Mouse (Mus musculus) MEL (cell line): ENCODE data around the gene Cpm.

Experiments
- CTCF ChIP-seq, 3 experiments: IDR thresholded peaks in 2 of 3; conservative IDR thresholded peaks in 1 of 3; 2 replicates each; pipeline ENCODE4 v1.5.1; 2011 to 2012; ENCODE audit warnings: low read length in 3 of 3, low read depth in 2 of 3, mild to moderate bottlenecking in 2 of 3, improper control_type of control experiment in 1 of 3, inconsistent platforms in 1 of 3, mixed read lengths in 1 of 3, moderate library complexity in 1 of 3; ENCODE audit not compliant: control insufficient read depth in 1 of 3, insufficient read depth in 1 of 3, poor library complexity in 1 of 3, severe bottlenecking in 1 of 3
- E2F4 ChIP-seq: IDR thresholded peaks from 2 replicates; pipeline ENCODE4 v1.6.1; 2011; ENCODE audit warnings: low read depth, low read length, improper control_type of control experiment, borderline replicate concordance
- POLR2A ChIP-seq, 2 experiments: IDR thresholded peaks; 2 replicates each; pipeline ENCODE4 v1.6.1; 2011 to 2012; ENCODE audit warnings: low read length in 2 of 2, mild to moderate bottlenecking in 2 of 2, control low read depth in 1 of 2, improper control_type of control experiment in 1 of 2, low read depth in 1 of 2, moderate library complexity in 1 of 2; ENCODE audit not compliant: control insufficient read depth in 1 of 2, insufficient read depth in 1 of 2, poor library complexity in 1 of 2
- SIN3A ChIP-seq: IDR thresholded peaks from 2 replicates; pipeline ENCODE4 v1.6.1; 2012; ENCODE audit warnings: low read length, improper control_type of control experiment, inconsistent platforms
- SMC3 ChIP-seq: IDR thresholded peaks from 2 replicates; pipeline ENCODE4 v1.6.1; 2011; ENCODE audit warnings: low read depth, low read length, improper control_type of control experiment
- UBTF ChIP-seq: IDR thresholded peaks from 2 replicates; pipeline ENCODE4 v1.6.1; 2012; ENCODE audit warnings: low read depth, mild to moderate bottlenecking, inconsistent platforms, low read length, improper control_type of control experiment, moderate library complexity, borderline replicate concordance; ENCODE audit not compliant: insufficient read depth
- USF1 ChIP-seq: IDR thresholded peaks from 2 replicates; pipeline ENCODE4 v1.6.1; 2014; ENCODE audit warnings: low read depth, mild to moderate bottlenecking, inconsistent platforms, low read length, improper control_type of control experiment, moderate library complexity

- TF ChIP-seq POLR2A (IDR thresholded peaks at IDR 0.05; ENCODE audit: control insufficient read depth in 1 of 2, insufficient read depth in 1 of 2, low read depth in 1 of 2, low read length in 2 of 2, poor library complexity in 1 of 2) (no peak), CTCF (IDR thresholded peaks at IDR 0.05 in 2 of 3, conservative IDR thresholded peaks at IDR 0.05 in 1 of 3; ENCODE audit: control insufficient read depth in 1 of 3, insufficient read depth in 1 of 3, low read depth in 2 of 3, low read length in 3 of 3, poor library complexity in 1 of 3, severe bottlenecking in 1 of 3) (no peak), SIN3A (no peak), USF1 (no peak), UBTF (no peak), SMC3 (no peak), E2F4 (no peak)
Observed at GRCm38 (mm10) chr10:117657659-117658306, 28.5 kb downstream of the Cpm start.
